Mouse (Mus musculus) cerebellum, adult 18-20 months (tissue): ENCODE measurements around the gene Gm8265.
"Not testable (repeated sequence)": the region's sequence is repeated elsewhere in the genome, so short reads cannot be mapped to it uniquely, and the experiment has no call there.

Experiments used
- DNase-seq, 2 experiments: peaks; one replicate each; pipeline ENCODE4 v3.0.0; 2021

Gene Gm8265

GRCm38 (mm10) chr14:5632928-5633327 lies at the start of gene Gm8265:
Gene Gm8265 (minus strand): TSS chr14:5633028.
- DNase-seq: not testable (repeated sequence)
